Mouse (Mus musculus): ENCODE measurements around the gene Tmem200c. TPM values are rescaled to one million over a fixed set of nuclear protein-coding genes. Genes with fewer than 3 reads are reported as not detected.

Tmem200c gene
- total RNA-seq, 1 experiment from 2014 or later: not detected

DNA sequence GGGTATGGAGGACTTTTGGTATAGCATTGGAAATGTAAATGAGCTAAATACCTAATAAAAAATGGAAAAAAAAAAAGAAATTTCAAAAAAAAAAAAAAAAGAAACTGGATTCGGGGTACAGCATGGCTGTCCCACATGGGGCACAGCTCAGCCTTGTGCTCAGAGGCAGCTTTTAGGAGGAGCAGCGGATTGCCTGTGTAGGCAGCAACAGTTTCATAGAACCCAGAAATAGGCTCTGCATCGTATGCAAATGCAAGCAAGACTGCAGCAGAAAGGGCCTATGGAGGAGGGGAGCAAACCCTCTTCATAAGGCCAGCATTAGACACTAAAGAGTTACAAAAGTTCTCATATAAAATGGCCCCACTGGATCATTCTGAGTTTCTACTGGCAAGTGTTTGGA is 64.2 kb downstream of the Tmem200c start:
- no peak for ATAC-seq (replicated peaks; ENCODE audit: low read depth, poor library complexity, severe bottlenecking)

Other genes starting within 250 kb of the Tmem200c start
- gene Epb41l3, start 249.1 kb downstream of the Tmem200c start, total RNA-seq (2017): 3.0 and 3.2 TPM in 2 replicates

Data from common myeloid progenitor, adult 5-6 weeks (primary cell).